Mouse (Mus musculus) CD8-positive naive resting alpha-beta T cell, adult 2 months (primary cell): ENCODE results near the gene Aktip.

Experiments used
- DNase-seq, 2 experiments: peaks; one replicate each; pipeline ENCODE4 v3.0.0; 2022; ENCODE audit warnings: low read depth in 2 of 2, low spot score in 2 of 2

Aktip gene

GRCm38 (mm10) chr8:91133441-91134069 lies 66.2 kb downstream of the Aktip start:
- no peak for DNase-seq

- no peak for DNase-seq
Measured at GRCm38 (mm10) chr8:91132731-91133130, 67.0 kb downstream of the Aktip start.

- DNase-seq, result no peak
Measured at GRCm38 (mm10) chr8:91126786-91127185, 73.0 kb downstream of the Aktip start.

- no peak for DNase-seq
Measured at GRCm38 (mm10) chr8:91124315-91124714, 75.5 kb downstream of the Aktip start.

- DNase-seq, result peak in 1 of 2 experiments; percentile 11
Measured at GRCm38 (mm10) chr8:91118131-91118530, 81.6 kb downstream of the Aktip start.

GRCm38 (mm10) chr8:91117537-91117936 lies 82.2 kb downstream of the Aktip start:
- no peak for DNase-seq

GRCm38 (mm10) chr8:91114910-91115309 lies 84.9 kb downstream of the Aktip start:
- no peak for DNase-seq

- DNase-seq, result no peak
Measured at GRCm38 (mm10) chr8:91114428-91114827, 85.3 kb downstream of the Aktip start.

- DNase-seq, result peak in 1 of 2 experiments; percentile 11
Measured at GRCm38 (mm10) chr8:91111868-91112477, 87.8 kb downstream of the Aktip start.

GRCm38 (mm10) chr8:91106271-91106670 lies 93.5 kb downstream of the Aktip start:
- no peak for DNase-seq

- no peak for DNase-seq
Measured at GRCm38 (mm10) chr8:91098106-91098505, 101.7 kb downstream of the Aktip start.

- DNase-seq, result no peak
Measured at GRCm38 (mm10) chr8:91094135-91094534, 105.6 kb downstream of the Aktip start.

GRCm38 (mm10) chr8:91089601-91090000 lies 110.2 kb downstream of the Aktip start:
- no peak for DNase-seq

GRCm38 (mm10) chr8:91088452-91088851 lies 111.3 kb downstream of the Aktip start:
- DNase-seq, result no peak

GRCm38 (mm10) chr8:91082428-91082827 lies 117.3 kb downstream of the Aktip start:
- no peak for DNase-seq

GRCm38 (mm10) chr8:91081911-91082310 lies 117.9 kb downstream of the Aktip start:
- DNase-seq, result no peak

- DNase-seq, result peak in 1 of 2 experiments; percentile 21
Measured at GRCm38 (mm10) chr8:91079678-91080077, 120.1 kb downstream of the Aktip start.

GRCm38 (mm10) chr8:91077077-91077867 lies 122.5 kb downstream of the Aktip start:
- DNase-seq, result no peak

GRCm38 (mm10) chr8:91070275-91070859 lies 129.4 kb downstream of the Aktip start:
- peak; percentile 83 to 85 for DNase-seq

- peak; percentile 92 to 97 for DNase-seq
Measured at GRCm38 (mm10) chr8:91069834-91070233, 129.9 kb downstream of the Aktip start, which contains the start of gene Rbl2. Gene Rbl2 (plus strand): TSS chr8:91070057.

- DNase-seq, result no peak
Measured at GRCm38 (mm10) chr8:91069407-91069806, 130.4 kb downstream of the Aktip start.

GRCm38 (mm10) chr8:91065179-91065578 lies 134.6 kb downstream of the Aktip start:
- DNase-seq, result no peak
